In genomic region chr5:114690633-114691567, GRCm38 (mm10) we compare ENCODE assay signal across 8 mouse cellular contexts. TPM values are rescaled to one million over a fixed set of nuclear protein-coding genes. Genes with fewer than 3 reads are reported as not detected.
DNase-seq lines count a peak whose midpoint lies in the region; ATAC-seq and TF ChIP-seq lines count a peak whose summit lies in the region.

TSS of gene Gltp (minus strand) at chr5:114690984.

- H3K27ac ChIP-seq in ES-Bruce4 (ENCODE audit: insufficient read depth, low read length): peak within 1 kb of the TSS; percentile 64
- H3K27ac ChIP-seq in forebrain, embryonic 15.5 days (replicated peaks): no peak within 1 kb of the TSS

- peak within 1 kb of the TSS; percentile 97 for H3K4me3 ChIP-seq in ES-Bruce4 (ENCODE audit: low read depth, low read length)
- peak within 1 kb of the TSS; percentile 92 for H3K4me3 ChIP-seq in forebrain, embryonic 15.5 days
- peak within 1 kb of the TSS; percentile 76 for H3K4me3 ChIP-seq in lung, adult 2 months (replicated peaks; ENCODE audit: extremely low read depth, low read depth, low read length)

- H3K4me1 ChIP-seq in ES-Bruce4 (ENCODE audit: control insufficient read depth, insufficient read depth, low read length): peaks cover 10% of the 10 kb centered on the region
- H3K4me1 ChIP-seq in forebrain, embryonic 15.5 days: peaks cover 17% of the 10 kb centered on the region
- H3K4me1 ChIP-seq in lung, adult 2 months (ENCODE audit: control insufficient read depth, insufficient read depth, low read length): peaks cover 28% of the 10 kb centered on the region

- intact Hi-C loops in heart, postnatal 25 days (cut with DNase I): no loop called here

- TF ChIP-seq EP300 in ES-Bruce4 (IDR thresholded peaks at IDR 0.05; ENCODE audit: insufficient read depth, low read depth, low read length): no peak

- no peak for TF ChIP-seq CTCF in ES-Bruce4 (IDR thresholded peaks at IDR 0.05; ENCODE audit: low read depth, low read length)
- no peak for TF ChIP-seq CTCF in lung, adult 2 months (IDR thresholded peaks at IDR 0.05; ENCODE audit: insufficient read depth, low read length)

- TF ChIP-seq POLR2A in ES-Bruce4 (IDR thresholded peaks at IDR 0.05; ENCODE audit: insufficient read depth, low read length): peak; percentile 19
- peak; percentile 57; the same call in 1 of the 2 replicates for TF ChIP-seq POLR2A in lung, adult 2 months (IDR thresholded peaks at IDR 0.05; ENCODE audit: borderline replicate concordance, extremely low read depth, low read depth, low read length)

- H3K4me2 ChIP-seq in forebrain, embryonic 15.5 days (replicated peaks): peak within 1 kb of the TSS; percentile 96

- H3K36me3 ChIP-seq in ES-Bruce4 (ENCODE audit: control insufficient read depth, insufficient read depth, low read length, poor library complexity, severe bottlenecking): no peaks in the 10 kb centered on the region
- no peaks in the 10 kb centered on the region for H3K36me3 ChIP-seq in forebrain, embryonic 15.5 days

- DNase-seq in cerebellum, adult 11 months: peak; percentile 94
- peak; percentile 85 for DNase-seq in heart, postnatal 25 days (ENCODE audit: low spot score)
- peak; percentile 92 to 95 for DNase-seq in layer of hippocampus, adult 18-20 months (ENCODE audit: low spot score in 2 of 2)
- DNase-seq in lung, adult 2 months: peak; percentile 90
- peak; percentile 91 for DNase-seq in thymus, adult 18-20 months

- H3K9ac ChIP-seq in ES-Bruce4 (ENCODE audit: low read depth, poor library complexity, severe bottlenecking): peak within 1 kb of the TSS; percentile 71
- peak within 1 kb of the TSS; percentile 91 for H3K9ac ChIP-seq in forebrain, embryonic 15.5 days (replicated peaks)

- no peaks in the 10 kb centered on the region for H3K9me3 ChIP-seq in ES-Bruce4 (replicated peaks; ENCODE audit: control insufficient read depth, insufficient read depth, low read length, poor library complexity, severe bottlenecking)
- no peaks in the 10 kb centered on the region for H3K9me3 ChIP-seq in forebrain, embryonic 15.5 days

- ATAC-seq in forebrain, embryonic 15.5 days (replicated peaks): peak; percentile 98
- ATAC-seq in neutrophil, adult 5-6 weeks (ENCODE audit: extremely low read depth, insufficient number of reproducible peaks, low FRiP score, poor library complexity, severe bottlenecking): peak; percentile 84

- 4% methylated on average over 73 of the region's 75 CpGs for WGBS in forebrain, embryonic 15.5 days
- WGBS in lung, adult 2 months: 5% methylated on average over 73 of the region's 75 CpGs

- H3K27me3 ChIP-seq in ES-Bruce4 (ENCODE audit: control insufficient read depth, insufficient read depth, low read length, poor library complexity, severe bottlenecking): no peaks in the 10 kb centered on the region
- H3K27me3 ChIP-seq in forebrain, embryonic 15.5 days: peaks cover 24% of the 10 kb centered on the region

RNA-seq across cellular contexts. Expression of gene Gltp, which starts in this region (rescaled TPM):
- 60.0 and 61.9 TPM in 2 replicates for polyA plus RNA-seq in ES-Bruce4 (2011; ENCODE audit: insufficient read depth, insufficient read length, low read depth, missing spikeins)
- polyA plus RNA-seq in forebrain, embryonic 15.5 days (2015; fragmentation: Nextera tagmentation; extraction: Ambion mirVana): 36.9 and 39.6 TPM in 2 replicates
- 10 to 100 TPM; 17.1 to 18.0 TPM for total RNA-seq in heart, postnatal 25 days (2021)
- 10 to 100 TPM; 29.8 to 30.7 TPM for total RNA-seq in layer of hippocampus, adult 18-20 months (2021)
- polyA plus RNA-seq in lung, adult 2 months (2012; rRNA removed): 222 and 259 TPM in 2 replicates
- total RNA-seq in neutrophil, adult 5-6 weeks (2017): 43.3 and 46.4 TPM in 2 replicates
